Mouse (Mus musculus): ENCODE results near the gene Gmeb2.

Gmeb2 gene

DNA sequence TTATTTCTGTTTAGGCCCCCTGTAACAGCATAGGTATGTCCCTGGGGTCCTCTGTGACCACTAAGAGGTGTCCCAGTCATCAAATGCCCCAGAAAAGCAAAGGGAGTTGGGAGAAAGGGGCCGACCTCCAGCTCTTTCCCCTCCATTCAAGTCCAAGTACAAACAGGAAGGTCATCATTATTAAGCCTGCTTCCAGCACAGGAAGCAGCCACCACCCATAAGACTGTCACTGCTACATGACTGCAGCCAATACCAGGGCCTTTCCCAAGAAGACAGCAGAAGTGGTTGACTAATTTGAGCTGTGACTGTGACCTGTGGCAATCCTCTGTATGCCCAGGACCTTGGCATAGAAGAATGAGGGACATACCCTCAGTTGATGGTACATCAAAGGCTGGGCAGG is 59.5 kb downstream of the Gmeb2 start:
- DNase-seq (ENCODE audit: low spot score in 2 of 2) = no peak

DNA sequence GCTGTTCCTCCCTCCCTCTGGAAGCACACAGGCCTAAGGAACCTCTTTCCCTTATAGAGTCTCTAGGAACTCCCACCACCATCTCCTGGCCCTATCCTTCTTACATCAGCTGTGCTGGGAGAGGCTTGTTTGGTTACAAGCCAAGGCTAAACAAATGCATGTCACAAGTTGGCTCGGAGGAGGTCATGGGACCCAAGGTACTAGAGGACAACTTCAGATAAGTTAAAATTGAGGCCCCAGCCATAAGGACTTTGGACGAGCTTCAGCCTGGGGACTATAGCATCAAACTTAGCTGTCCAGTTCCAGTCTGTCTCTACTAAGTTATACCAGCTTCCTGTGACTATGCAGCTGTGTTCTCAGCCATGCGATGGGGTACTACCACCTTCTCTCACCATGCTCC is 60.7 kb downstream of the Gmeb2 start:
- no peak for DNase-seq (ENCODE audit: low spot score in 2 of 2)

DNA sequence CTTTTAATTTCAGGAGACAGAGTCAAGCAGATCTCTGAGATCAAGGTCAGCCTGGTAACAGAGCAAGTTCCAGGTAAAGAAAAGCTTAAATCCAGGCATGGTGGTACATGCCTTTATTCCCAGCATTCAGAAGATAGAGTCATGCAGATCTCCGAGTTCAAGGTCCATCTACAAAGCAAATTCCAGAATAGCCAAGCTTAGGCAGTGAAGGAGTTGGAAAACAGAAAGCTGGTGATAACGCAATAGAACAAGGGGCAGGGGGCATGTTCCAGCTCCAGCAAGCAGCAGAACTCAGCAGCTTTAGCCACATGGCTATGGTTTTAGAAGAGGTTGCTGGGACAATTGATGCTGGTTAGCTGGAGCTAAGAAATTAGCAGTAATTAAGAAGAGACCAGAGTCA is 62.8 kb downstream of the Gmeb2 start:
- no peak for DNase-seq (ENCODE audit: low spot score in 2 of 2)

DNA sequence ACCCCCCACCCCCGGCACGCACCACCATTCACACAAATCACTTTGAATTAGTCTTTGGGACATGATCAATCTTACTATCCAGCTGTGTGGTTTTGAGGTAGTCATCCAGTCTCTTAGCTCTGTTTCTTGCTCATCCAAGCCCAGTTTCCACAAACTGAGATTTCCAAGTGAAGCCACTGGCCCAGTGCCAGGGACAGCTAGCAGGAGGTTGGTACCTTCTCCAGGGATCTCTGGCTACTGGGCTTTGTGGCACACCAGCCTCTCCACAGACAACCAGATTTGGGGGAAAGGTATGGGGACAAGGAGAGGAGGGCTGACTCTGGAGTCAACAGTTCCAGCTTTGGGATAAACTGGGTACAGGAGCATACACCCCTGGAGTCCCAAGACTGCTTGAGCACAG is 67.5 kb downstream of the Gmeb2 start:
- no peak for DNase-seq (ENCODE audit: low spot score in 2 of 2)

DNA sequence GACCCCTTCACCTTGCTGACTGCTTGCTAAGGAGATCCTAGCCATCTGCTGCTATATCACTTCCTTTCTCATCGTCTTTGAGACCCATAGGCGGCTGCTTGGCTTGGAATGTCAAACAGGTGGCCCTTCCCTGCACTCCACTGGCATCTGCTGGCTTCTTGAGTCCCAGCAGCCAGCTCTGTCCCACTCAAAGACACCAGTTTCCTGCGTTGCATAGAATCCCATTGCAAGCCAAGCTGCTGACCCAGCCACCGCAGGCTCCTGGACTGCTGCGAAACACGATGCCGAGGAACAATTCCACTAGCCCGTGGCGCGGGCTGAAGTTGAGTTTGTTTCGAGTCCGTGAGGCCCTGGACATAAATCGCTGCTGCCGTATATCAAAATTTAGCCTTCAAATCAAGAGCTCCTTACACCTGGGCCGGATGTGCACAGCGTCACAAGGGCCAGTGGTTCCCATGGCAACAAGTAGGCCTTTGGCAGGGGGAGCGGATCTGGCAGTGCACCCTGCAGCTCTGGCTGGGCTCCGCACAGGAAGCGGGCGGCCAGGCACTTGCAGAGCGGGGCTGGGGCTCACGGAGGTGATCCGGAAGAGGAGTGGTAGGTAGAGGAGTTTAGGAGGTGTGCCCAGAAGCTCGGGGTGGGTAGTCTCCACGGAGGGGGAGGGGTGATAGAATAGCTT is 68.2 kb downstream of the Gmeb2 start, which contains the start of gene Fndc11:
Gene Fndc11 (plus strand): TSS at position 476 of the 679 bp plus-strand sequence.
- peak; percentile 60 to 72 for DNase-seq (ENCODE audit: low spot score in 2 of 2)

DNA sequence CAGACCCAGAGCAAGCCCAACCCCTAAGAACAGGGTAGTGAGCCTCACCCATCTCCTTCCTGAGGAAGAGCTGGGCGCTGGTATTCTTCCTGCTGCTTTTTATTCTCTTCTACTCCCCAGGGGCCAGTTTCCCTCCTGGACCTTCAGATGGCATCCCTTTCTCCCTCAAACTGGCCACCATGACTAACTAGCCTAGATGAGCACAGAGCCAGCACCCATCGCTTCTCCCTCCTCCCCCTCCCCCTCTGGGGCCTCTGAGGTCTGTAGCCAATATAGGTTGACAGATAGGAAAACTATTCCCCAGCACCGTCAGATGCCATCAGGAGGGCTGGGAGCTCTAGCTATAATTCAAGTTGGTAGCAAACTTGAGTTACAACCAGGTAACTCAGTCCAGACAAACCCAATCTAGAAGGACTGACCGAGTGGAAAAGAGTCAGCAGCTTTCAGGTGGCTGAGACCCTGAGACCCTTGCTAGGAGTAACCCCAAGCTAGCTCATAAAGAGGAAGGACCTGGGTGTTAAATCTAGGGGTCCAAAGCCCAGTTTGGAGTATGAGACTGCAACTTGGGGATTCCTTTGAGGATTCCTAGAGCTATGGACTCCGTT is 68.9 kb downstream of the Gmeb2 start:
- no peak for DNase-seq (ENCODE audit: low spot score in 2 of 2)

DNA sequence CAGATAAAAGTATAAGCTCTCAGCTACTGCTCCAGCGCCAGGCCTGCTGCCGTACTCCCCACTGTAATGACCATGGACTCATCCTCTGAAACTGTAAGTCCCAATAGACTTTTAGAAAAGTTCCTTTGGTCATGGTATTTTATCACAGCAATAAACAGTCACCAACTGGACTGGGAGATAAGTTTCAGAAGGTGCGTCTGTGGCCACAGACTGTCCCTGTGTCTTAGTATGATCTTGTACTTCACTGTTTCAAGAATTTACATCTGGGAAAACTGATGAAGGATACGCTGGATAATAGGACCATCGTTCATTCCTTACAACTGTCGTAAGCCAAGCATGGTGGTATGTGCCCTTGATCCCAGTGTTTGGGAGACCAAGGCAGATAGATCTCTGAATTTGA is 71.8 kb downstream of the Gmeb2 start:
- DNase-seq (ENCODE audit: low spot score in 2 of 2) = no peak

DNA sequence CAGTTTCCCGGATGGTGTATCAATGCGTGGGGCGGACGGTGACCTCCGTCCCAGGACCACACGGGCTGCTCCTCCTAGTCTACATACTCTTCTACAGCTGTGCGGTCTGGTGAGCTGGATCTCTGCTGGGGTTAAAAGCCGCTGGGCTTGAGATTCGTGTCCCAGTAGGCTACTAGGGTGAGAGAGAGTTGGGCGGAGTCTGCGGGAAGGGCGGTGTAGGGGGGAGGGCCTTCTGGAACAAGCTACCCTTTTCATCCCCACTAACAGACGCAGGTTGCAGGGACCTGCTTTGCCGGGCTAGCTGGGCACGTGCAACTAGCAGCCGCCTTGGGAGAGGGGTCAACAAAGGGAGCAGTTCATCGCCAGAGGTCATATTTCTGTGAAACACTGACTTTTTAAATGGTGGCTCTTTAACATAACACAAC is 74.8 kb downstream of the Gmeb2 start, which contains the start of gene Srms:
Gene Srms (minus strand): TSS at position 165 of the 425 bp plus-strand sequence.
- no peak for DNase-seq (ENCODE audit: low spot score in 2 of 2)

DNA sequence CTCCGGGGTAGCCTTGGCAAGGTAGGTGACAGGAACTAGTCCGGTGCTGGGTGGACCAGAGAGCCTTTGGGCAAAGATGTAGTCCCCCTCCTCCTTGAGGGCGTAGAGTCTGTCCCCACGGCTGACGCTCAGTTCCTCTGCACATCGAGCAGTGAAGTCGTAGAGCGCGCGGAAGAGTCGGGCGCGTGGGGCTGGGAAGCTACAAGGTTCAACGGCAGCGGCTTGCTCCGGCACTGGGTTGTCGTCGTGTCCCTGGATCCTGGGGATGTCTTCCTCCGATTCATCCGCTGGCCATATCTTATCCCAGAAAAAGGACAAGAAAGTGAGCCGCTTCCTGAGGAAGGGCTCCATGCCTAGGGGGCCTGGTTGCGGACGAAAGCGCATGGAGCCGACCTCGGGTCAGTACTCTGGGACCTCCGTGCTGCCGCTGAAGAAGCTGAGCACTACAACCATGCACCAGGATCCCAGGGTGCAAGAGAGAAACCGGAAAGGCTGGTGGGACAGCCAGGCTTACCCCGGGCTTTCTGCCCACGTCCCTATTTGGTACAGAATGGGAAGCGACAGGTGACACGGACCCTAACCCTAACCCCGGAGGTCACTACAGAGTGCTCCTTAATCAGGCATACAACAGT is 75.3 kb downstream of the Gmeb2 start:
- DNase-seq (ENCODE audit: low spot score in 2 of 2) = no peak

DNA sequence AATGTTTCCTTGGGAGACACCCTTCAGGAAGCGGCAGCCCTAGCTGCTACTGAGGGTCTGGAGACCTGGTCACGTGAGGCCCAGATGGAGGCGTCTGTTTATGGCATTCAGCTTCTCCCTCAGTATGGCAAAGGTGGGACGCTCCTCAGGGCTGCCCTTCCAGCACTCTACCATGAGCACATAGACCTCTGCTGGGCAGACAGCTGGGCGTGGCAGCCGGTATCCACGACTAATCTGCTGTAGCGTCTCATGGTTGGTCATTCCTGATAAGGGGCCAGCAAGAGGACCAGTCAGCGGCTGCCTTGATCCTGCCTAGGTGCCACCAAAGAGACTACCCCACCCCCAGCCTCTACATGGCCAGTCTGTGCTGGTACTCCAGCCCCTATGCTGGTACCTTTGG is 81.7 kb downstream of the Gmeb2 start:
- no peak for DNase-seq (ENCODE audit: low spot score in 2 of 2)

DNA sequence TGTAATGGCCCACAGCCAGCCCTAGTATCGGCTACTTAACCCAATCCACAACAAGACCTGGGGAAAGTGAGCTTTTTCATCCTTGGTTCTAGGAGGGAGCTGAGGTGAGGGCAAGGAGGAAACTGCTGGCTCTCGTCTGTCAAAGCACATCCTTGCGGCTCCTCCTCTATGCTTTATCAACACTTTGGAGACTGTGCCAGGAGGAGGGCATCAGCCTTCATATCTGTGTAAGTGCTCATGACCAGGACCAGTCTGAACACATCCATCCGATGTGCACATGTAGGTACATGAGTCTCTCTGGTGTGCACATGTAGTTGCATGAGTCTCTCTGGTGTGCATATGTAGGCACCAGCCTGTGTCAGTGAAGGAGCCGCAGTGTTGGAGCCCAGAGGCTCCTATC is 82.2 kb downstream of the Gmeb2 start:
- no peak for DNase-seq (ENCODE audit: low spot score in 2 of 2)

DNA sequence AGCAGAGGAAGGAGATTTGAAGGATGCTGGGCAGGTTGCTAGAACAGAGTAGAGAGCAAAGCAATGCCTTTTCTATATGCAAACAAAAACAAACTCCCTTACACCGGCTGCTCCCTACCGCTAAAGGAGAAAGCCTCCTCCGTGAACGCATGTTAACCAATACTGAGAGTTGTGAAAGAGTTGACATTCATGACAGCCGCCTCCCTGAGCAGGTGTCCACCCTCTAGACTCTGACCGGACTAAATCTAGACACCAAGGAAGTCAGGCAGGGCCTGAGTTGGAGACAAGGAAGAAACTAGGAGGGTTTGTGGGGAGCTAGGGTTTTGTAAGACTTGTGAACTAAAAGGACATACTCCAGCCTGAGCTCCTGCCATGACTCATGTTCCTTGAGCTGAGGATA is 84.9 kb downstream of the Gmeb2 start:
- DNase-seq (ENCODE audit: low spot score in 2 of 2) = no peak

DNA sequence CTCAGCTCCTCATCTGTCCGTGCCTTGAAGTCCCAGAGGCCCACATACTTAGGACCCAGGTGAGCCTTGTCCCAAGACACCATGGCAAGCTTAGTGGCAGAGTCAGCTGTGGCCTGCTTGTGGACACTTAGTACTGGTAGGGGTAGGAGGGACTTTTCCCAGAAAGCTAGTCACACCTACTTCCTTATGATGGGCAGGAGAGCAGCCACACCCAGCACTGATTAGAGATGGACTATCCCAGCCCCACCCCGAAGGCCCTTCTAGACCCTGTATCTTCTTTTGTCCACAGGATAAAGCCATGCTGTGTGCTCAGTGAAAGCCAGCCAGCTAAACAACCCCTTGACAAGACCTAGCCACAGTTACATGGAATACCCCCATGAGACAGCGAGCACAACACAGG is 85.4 kb downstream of the Gmeb2 start, which contains the start of gene Ptk6:
Gene Ptk6 (minus strand): TSS at position 368 of the 400 bp plus-strand sequence.
- DNase-seq (ENCODE audit: low spot score in 2 of 2) = no peak

DNA sequence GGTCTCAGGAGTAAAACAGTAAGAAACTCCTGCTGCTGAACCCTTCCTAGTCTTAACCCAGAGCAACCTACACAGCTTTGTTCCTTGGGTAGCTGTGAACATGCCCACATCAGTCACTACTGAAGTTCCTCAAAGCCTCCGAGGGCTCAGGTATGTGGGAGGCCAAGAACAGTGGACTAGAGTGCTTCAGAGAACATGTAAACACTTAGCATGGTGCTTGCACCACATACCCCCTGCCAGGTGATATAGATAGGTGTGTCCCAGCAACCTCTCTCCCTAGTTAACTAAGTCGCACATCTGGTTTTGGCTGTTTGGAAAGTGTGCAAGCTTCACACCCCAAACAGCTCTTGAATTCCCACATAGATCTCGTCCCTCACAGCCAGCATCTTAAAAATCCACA is 86.2 kb downstream of the Gmeb2 start:
- DNase-seq (ENCODE audit: low spot score in 2 of 2) = no peak
